Mouse (Mus musculus) layer of hippocampus, postnatal 14 days (tissue): ENCODE measurements around the gene Gm7030. TPM values are rescaled to one million over a fixed set of nuclear protein-coding genes. Genes with fewer than 3 reads are reported as not detected.
A peak's percentile ranks its signal among the peaks of the same experiment; 100 is the strongest.
"Not testable (repeated sequence)": the region's sequence is repeated elsewhere in the genome, so short reads cannot be mapped to it uniquely, and the experiment has no call there.

ENCODE experiments used
- DNase-seq, 2 experiments: peaks; one replicate each; pipeline ENCODE4 v3.0.0; 2021 to 2022; ENCODE audit warnings: low spot score in 2 of 2, mixed read lengths in 1 of 2
- total RNA-seq, 2 experiments: library from RNA; stranded (reverse); gene quantifications; 2 replicates each; pipeline ENCODE4 v1.2.3; 2021

The Gm7030 gene
- total RNA-seq, 2 experiments from 2014 or later, result not detected

GRCm38 (mm10) chr17:36136299-36136848 lies 7.1 kb upstream of the Gm7030 start:
- not testable (repeated sequence) for DNase-seq

- not testable (repeated sequence) for DNase-seq
Measured at GRCm38 (mm10) chr17:36135421-36136231, 6.4 kb upstream of the Gm7030 start.

GRCm38 (mm10) chr17:36131516-36132265 lies 2.5 kb upstream of the Gm7030 start:
- no peak for DNase-seq

- not testable (repeated sequence) for DNase-seq
Measured at GRCm38 (mm10) chr17:36128525-36128924, 700 bp downstream of the Gm7030 start.

- not testable (repeated sequence) for DNase-seq
Measured at GRCm38 (mm10) chr17:36124111-36124510, 5.1 kb downstream of the Gm7030 start.

GRCm38 (mm10) chr17:36121352-36122020 lies 7.7 kb downstream of the Gm7030 start, which contains the start of gene Gm19684:
Gene Gm19684 (plus strand): TSS chr17:36121678.
- peak in 1 of 2 experiments; percentile 51 for DNase-seq

- DNase-seq, result not testable (repeated sequence)
Measured at GRCm38 (mm10) chr17:36120839-36121238, 8.4 kb downstream of the Gm7030 start.

- DNase-seq, result not testable (repeated sequence)
Measured at GRCm38 (mm10) chr17:36116545-36116944, 12.7 kb downstream of the Gm7030 start.

GRCm38 (mm10) chr17:36113979-36114593 lies 15.1 kb downstream of the Gm7030 start:
- DNase-seq, result peak in 1 of 2 experiments; percentile 7

- DNase-seq, result peak in 1 of 2 experiments; percentile 46
Measured at GRCm38 (mm10) chr17:36111510-36111868, 17.7 kb downstream of the Gm7030 start.

- DNase-seq, result peak in 1 of 2 experiments; percentile 11
Measured at GRCm38 (mm10) chr17:36110641-36111509, 18.4 kb downstream of the Gm7030 start.

GRCm38 (mm10) chr17:36110129-36110528 lies 19.1 kb downstream of the Gm7030 start:
- not testable (repeated sequence) for DNase-seq

- not testable (repeated sequence) for DNase-seq
Measured at GRCm38 (mm10) chr17:36102091-36102490, 27.1 kb downstream of the Gm7030 start.

- not testable (repeated sequence) for DNase-seq
Measured at GRCm38 (mm10) chr17:36099603-36100002, 29.6 kb downstream of the Gm7030 start.

GRCm38 (mm10) chr17:36093936-36094335 lies 35.3 kb downstream of the Gm7030 start:
- no peak for DNase-seq

GRCm38 (mm10) chr17:36092520-36092919 lies 36.7 kb downstream of the Gm7030 start:
- DNase-seq, result not testable (repeated sequence)

- not testable (repeated sequence) for DNase-seq
Measured at GRCm38 (mm10) chr17:36091933-36092332, 37.3 kb downstream of the Gm7030 start.

- DNase-seq, result not testable (repeated sequence)
Measured at GRCm38 (mm10) chr17:36085976-36086375, 43.2 kb downstream of the Gm7030 start.

- DNase-seq, result no peak
Measured at GRCm38 (mm10) chr17:36083870-36084451, 45.3 kb downstream of the Gm7030 start.
